Mouse (Mus musculus) limb, embryonic 14.5 days (tissue): Measurements from ENCODE around the gene Ap1m2. TPM values are rescaled to one million over a fixed set of nuclear protein-coding genes. Genes with fewer than 3 reads are reported as not detected.

ENCODE experiments used
- ATAC-seq: fragments of 200-750 bp; cut with Nextera tagmentation; 2 replicates; pipeline ENCODE4 v1.8.0; 2017; ENCODE audit warnings: low read depth, moderate number of reproducible peaks, moderate TSS enrichment; ENCODE audit not compliant: low FRiP score
- DNase-seq: peaks from one replicate; pipeline ENCODE4 v3.0.0-alpha.2; 2015; ENCODE audit warnings: low spot score
- H3K27ac ChIP-seq: fragments of 300-500 bp; sonication (generic); replicated peaks from 2 replicates; pipeline ENCODE4 v1.5.1; 2014; ENCODE audit warnings: low read depth, mild to moderate bottlenecking, low read length, moderate library complexity, mixed read lengths
- H3K27me3 ChIP-seq: fragments of 300-500 bp; sonication (generic); 2 replicates; pipeline ENCODE4 v1.6.1; 2014; ENCODE audit warnings: low read length, mixed read lengths; ENCODE audit not compliant: control insufficient read depth, insufficient read depth
- H3K36me3 ChIP-seq: fragments of 300-500 bp; sonication (generic); 2 replicates; pipeline ENCODE4 v1.6.1; 2014; ENCODE audit warnings: mild to moderate bottlenecking, low read length, moderate library complexity, mixed read lengths; ENCODE audit not compliant: control insufficient read depth, insufficient read depth
- H3K4me1 ChIP-seq: fragments of 300-500 bp; sonication (generic); 2 replicates; pipeline ENCODE4 v1.6.1; 2014; ENCODE audit warnings: antibody characterized with exemption, low read length, mixed read lengths; ENCODE audit not compliant: control insufficient read depth, insufficient read depth
- H3K4me2 ChIP-seq: fragments of 300-500 bp; sonication (generic); replicated peaks from 2 replicates; pipeline ENCODE4 v1.6.1; 2014; ENCODE audit warnings: low read depth, mild to moderate bottlenecking, low read length, moderate library complexity; ENCODE audit not compliant: severe bottlenecking
- H3K4me3 ChIP-seq: fragments of 300-500 bp; sonication (generic); replicated peaks from 2 replicates; pipeline ENCODE4 v1.5.1; 2014; ENCODE audit warnings: low read length
- H3K9ac ChIP-seq: fragments of 300-500 bp; sonication (generic); 2 replicates; pipeline ENCODE4 v1.6.1; 2014; ENCODE audit warnings: mild to moderate bottlenecking, low read depth, low read length, moderate library complexity; ENCODE audit not compliant: severe bottlenecking
- H3K9me3 ChIP-seq: fragments of 300-500 bp; sonication (generic); 2 replicates; pipeline ENCODE4 v1.6.1; 2016; ENCODE audit warnings: low read length; ENCODE audit not compliant: control insufficient read depth
- POLR2A ChIP-seq: fragments of 200-500 bp; IDR thresholded peaks from 2 replicates; pipeline ENCODE4 v1.8.0; 2012; ENCODE audit warnings: inconsistent platforms, mild to moderate bottlenecking, moderate library complexity, borderline replicate concordance; ENCODE audit not compliant: insufficient read depth, insufficient read length; ENCODE audit errors: extremely low read depth
- WGBS: fragments of 180-500 bp; shearing (Covaris S2); extraction: QIAGEN DNeasy Blood & Tissue Kit; methylation state at CpG from one replicate; pipeline ENCODE4 v1.1.7; 2014; 5-methylcytosine and 5-hydroxymethylcytosine counted together
- polyA plus RNA-seq, 2 experiments: library from polyadenylated mRNA; depleted of rRNA in 1 of 2; stranded (reverse) in 1 of 2; unstranded in 1 of 2; fragments of >200 nt; fragmentation: Nextera tagmentation in 1 of 2; extraction: Ambion mirVana in 1 of 2; gene quantifications; 2 replicates each; pipeline versions ENCODE4 v1.2.1 to v1.2.3; 2012 to 2014

The Ap1m2 gene
- polyA plus RNA-seq, 2 experiments, result 16.3 to 29.3 TPM

- Histone ChIP-seq H3K27me3 (peaks cover 11% of the 10 kb centered on the region), H3K9me3 (no peaks in the 10 kb centered on the region), H3K36me3 (no peaks in the 10 kb centered on the region), H3K4me3 (no peak overlapping the region), H3K4me1 (peaks cover 6% of the 10 kb centered on the region), H3K9ac (no peak overlapping the region), H3K27ac (no peak overlapping the region), H3K4me2 (no peak overlapping the region)
- 68% methylated on average over 7 of the region's 7 CpGs for WGBS
- ATAC-seq (no peak), DNase-seq (no peak)
- no peak for TF ChIP-seq POLR2A
Measured at GRCm38 (mm10) chr9:21316696-21317095, 4.6 kb upstream of the Ap1m2 start.

GRCm38 (mm10) chr9:21315421-21315820 lies 3.3 kb upstream of the Ap1m2 start:
- H3K4me1 ChIP-seq, result no peaks in the 10 kb centered on the region
- H3K27me3 ChIP-seq, result peaks cover 17% of the 10 kb centered on the region
- no peak overlapping the region for H3K4me2 ChIP-seq
- DNase-seq (peak; percentile 15), ATAC-seq (no peak)
- no peak overlapping the region for H3K9ac ChIP-seq
- 61% methylated on average over 5 of the region's 5 CpGs for WGBS
- H3K4me3 ChIP-seq, result no peak overlapping the region
- no peak overlapping the region for H3K27ac ChIP-seq
- no peak for TF ChIP-seq POLR2A
- H3K9me3 ChIP-seq, result no peaks in the 10 kb centered on the region
- H3K36me3 ChIP-seq, result no peaks in the 10 kb centered on the region

- Histone ChIP-seq H3K4me1 (no peaks in the 10 kb centered on the region), H3K4me3 (no peak overlapping the region), H3K9ac (no peak overlapping the region), H3K27me3 (peaks cover 17% of the 10 kb centered on the region), H3K9me3 (no peaks in the 10 kb centered on the region), H3K4me2 (no peak overlapping the region), H3K36me3 (no peaks in the 10 kb centered on the region), H3K27ac (0 out of 2 replicates have a peak overlapping the region, but pooled peaks have one; percentile 13)
- DNase-seq (no peak), ATAC-seq (no peak)
- TF ChIP-seq POLR2A, result no peak
- 75% methylated on average over 9 of the region's 9 CpGs for WGBS
Measured at GRCm38 (mm10) chr9:21314367-21315140, 2.4 kb upstream of the Ap1m2 start.

GRCm38 (mm10) chr9:21313394-21313793 lies 1.3 kb upstream of the Ap1m2 start:
- Histone ChIP-seq H3K4me3 (no peak overlapping the region), H3K4me2 (no peak overlapping the region), H3K27ac (no peak overlapping the region), H3K4me1 (no peaks in the 10 kb centered on the region), H3K36me3 (no peaks in the 10 kb centered on the region), H3K9me3 (no peaks in the 10 kb centered on the region), H3K9ac (no peak overlapping the region), H3K27me3 (peaks cover 17% of the 10 kb centered on the region)
- 8% methylated on average over 11 of the region's 11 CpGs for WGBS
- ATAC-seq, result peak; percentile 83
- DNase-seq, result peak; percentile 73
- TF ChIP-seq POLR2A, result no peak

- Histone ChIP-seq H3K27ac (no peak overlapping the region), H3K4me3 (peak overlapping the region; percentile 23), H3K27me3 (peaks cover 17% of the 10 kb centered on the region), H3K4me2 (no peak overlapping the region), H3K9me3 (no peaks in the 10 kb centered on the region), H3K36me3 (no peaks in the 10 kb centered on the region), H3K4me1 (no peaks in the 10 kb centered on the region), H3K9ac (no peak overlapping the region)
- no peak for TF ChIP-seq POLR2A
- no peak for DNase-seq
- 22% methylated on average over 7 of the region's 7 CpGs for WGBS
- no peak for ATAC-seq
Measured at GRCm38 (mm10) chr9:21311695-21312094, 442 bp downstream of the Ap1m2 start.
